Mouse (Mus musculus) R1 (cell line): Measurements from ENCODE around the gene Tmem126b.

Source experiments
- DNase-seq: peaks from one replicate; pipeline ENCODE4 v3.0.0-alpha.2; 2018; ENCODE audit warnings: low read depth, low spot score

The Tmem126b gene

GRCm38 (mm10) chr7:90475793-90476312, at the start of gene Tmem126b:
Tmem126b (minus strand) TSS chr7:90476001.
- DNase-seq = peak; percentile 98

- DNase-seq = no peak
These were observed 36.5 kb upstream of the Tmem126b start for GRCm38 (mm10) chr7:90512293-90512692.

- no peak for DNase-seq
These were observed 32.3 kb upstream of the Tmem126b start for GRCm38 (mm10) chr7:90508124-90508523.

- DNase-seq = no peak
These were observed 6.8 kb upstream of the Tmem126b start for GRCm38 (mm10) chr7:90482607-90483006.

- DNase-seq = peak; percentile 17
These were observed 778 bp upstream of the Tmem126b start, which contains the start of gene Dlg2 for GRCm38 (mm10) chr7:90476313-90477245. Dlg2 (plus strand) TSS chr7:90476672.

GRCm38 (mm10) chr7:90473511-90473910, 2.3 kb downstream of the Tmem126b start:
- DNase-seq = no peak

- no peak for DNase-seq
These were observed 14.4 kb downstream of the Tmem126b start for GRCm38 (mm10) chr7:90461441-90461840.

- peak; percentile 77 for DNase-seq
These were observed 14.9 kb downstream of the Tmem126b start for GRCm38 (mm10) chr7:90460930-90461329.

- peak; percentile 81 for DNase-seq
These were observed 15.5 kb downstream of the Tmem126b start for GRCm38 (mm10) chr7:90460330-90460729.

- peak; percentile 62 for DNase-seq
These were observed 18.3 kb downstream of the Tmem126b start for GRCm38 (mm10) chr7:90457517-90457916.

GRCm38 (mm10) chr7:90456845-90457468, 18.8 kb downstream of the Tmem126b start, which contains the start of gene Tmem126a:
Tmem126a (minus strand) TSS chr7:90457229.
- DNase-seq = peak; percentile 89

GRCm38 (mm10) chr7:90456149-90456844, 19.5 kb downstream of the Tmem126b start:
- no peak for DNase-seq

GRCm38 (mm10) chr7:90444206-90444605, 31.6 kb downstream of the Tmem126b start:
- DNase-seq = peak; percentile 30

GRCm38 (mm10) chr7:90443101-90444091, 32.4 kb downstream of the Tmem126b start:
- DNase-seq = peak; percentile 54

GRCm38 (mm10) chr7:90442518-90443080, 33.2 kb downstream of the Tmem126b start, which contains the start of gene Crebzf:
Crebzf (plus strand) TSS chr7:90442729.
- DNase-seq = peak; percentile 97

GRCm38 (mm10) chr7:90442070-90442469, 33.7 kb downstream of the Tmem126b start:
- DNase-seq = no peak

- DNase-seq = no peak
These were observed 35.8 kb downstream of the Tmem126b start for GRCm38 (mm10) chr7:90440044-90440443.

GRCm38 (mm10) chr7:90432221-90432620, 43.6 kb downstream of the Tmem126b start:
- DNase-seq = no peak

- no peak for DNase-seq
These were observed 48.8 kb downstream of the Tmem126b start for GRCm38 (mm10) chr7:90427006-90427405.
